In the genomic region with DNA sequence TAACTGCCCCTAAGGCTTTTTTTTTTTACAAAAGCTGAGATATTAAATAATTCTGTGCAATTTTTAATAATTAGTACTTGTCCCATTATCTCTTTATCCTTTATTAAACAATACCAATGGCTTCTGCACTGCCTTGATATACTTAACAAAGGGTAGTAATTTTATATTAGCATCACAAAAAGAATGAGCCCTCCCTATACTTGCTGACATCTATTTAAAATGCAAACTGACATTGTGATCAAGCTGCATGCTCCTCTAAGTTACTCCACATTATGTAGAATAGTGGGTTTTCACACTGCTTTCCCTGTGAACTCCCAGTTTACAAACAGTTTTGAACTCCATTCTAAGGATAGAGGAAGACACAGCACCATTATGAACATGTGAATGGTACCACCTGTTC, we compare ENCODE assay signal across 17 mouse cellular contexts.
"Had no signal": no experiment of that assay in that cellular context is flagged by ENCODE, and none has a peak within 500 bp of the region (broad histone marks: within the 10 kb centered on the region; RNA-seq: fewer than 3 reads in every experiment).

No protein-coding gene starts in this region.

- H3K9ac ChIP-seq: lung, embryonic 15.5 days; midbrain, embryonic 12.5 days; neural tube, embryonic 12.5 days; stomach, embryonic 15.5 days had no signal

- H3K4me2 ChIP-seq: lung, embryonic 15.5 days; midbrain, embryonic 12.5 days; neural tube, embryonic 12.5 days; stomach, embryonic 15.5 days had no signal

- H3K4me1 ChIP-seq: lung, embryonic 15.5 days; megakaryocyte, embryonic 14.5 days; neural tube, embryonic 12.5 days; stomach, embryonic 15.5 days had no signal

- DNase-seq: lung, adult 2 months; lung, postnatal 14 days; lung, postnatal 36 days; midbrain, embryonic 14.5 days; right cerebral cortex, postnatal 14 days; thymus, adult 2 months; thymus, postnatal 25 days; thymus, postnatal 4 days had no signal

- H3K27me3 ChIP-seq: lung, embryonic 15.5 days; megakaryocyte, embryonic 14.5 days; midbrain, embryonic 12.5 days; neural tube, embryonic 12.5 days; stomach, embryonic 15.5 days had no signal

- H3K9me3 ChIP-seq: lung, embryonic 15.5 days; midbrain, embryonic 12.5 days; neural tube, embryonic 12.5 days; stomach, embryonic 15.5 days had no signal

- H3K27ac ChIP-seq: lung, embryonic 15.5 days; macrophage; midbrain, embryonic 12.5 days; neural tube, embryonic 12.5 days; stomach, embryonic 15.5 days; stomach, postnatal 0 days had no signal

- ATAC-seq: lung, postnatal 0 days; midbrain, embryonic 16.5 days had no signal

- H3K4me3 ChIP-seq: lung, embryonic 15.5 days; megakaryocyte, embryonic 14.5 days; midbrain, embryonic 12.5 days; neural tube, embryonic 12.5 days; stomach, embryonic 15.5 days had no signal

- H3K36me3 ChIP-seq: lung, embryonic 15.5 days; midbrain, embryonic 12.5 days; neural tube, embryonic 12.5 days; stomach, embryonic 15.5 days had no signal
